Mouse (Mus musculus): ENCODE results near the gene Gm17067. TPM values are rescaled to one million over a fixed set of nuclear protein-coding genes. Genes with fewer than 3 reads are reported as not detected.

The Gm17067 gene
- not detected for polyA plus RNA-seq (2015; fragmentation: Illumina TruSeq; extraction: RNeasy Lipid Tissue Mini Kit (QIAGEN cat#74804); ENCODE audit: low read depth, low replicate concordance)

GRCm38 (mm10) chr7:42726917-42727316 is at the start of gene Gm17067:
Gm17067 (minus strand) TSS chr7:42727017.

GRCm38 (mm10) chr7:42692362-42693158 is 34.3 kb downstream of the Gm17067 start, which contains the start of gene Zfp975:
Zfp975 (minus strand) TSS chr7:42692742.

Other genes starting within 250 kb of the Gm17067 start
- 10.1 TPM for gene Zfp141, start 221.3 kb downstream of the Gm17067 start, polyA plus RNA-seq (2015; fragmentation: Illumina TruSeq; extraction: RNeasy Lipid Tissue Mini Kit (QIAGEN cat#74804); ENCODE audit: low read depth, low replicate concordance)
- not detected for gene Gm21028, start 148.4 kb downstream of the Gm17067 start, polyA plus RNA-seq (2015; fragmentation: Illumina TruSeq; extraction: RNeasy Lipid Tissue Mini Kit (QIAGEN cat#74804); ENCODE audit: low read depth, low replicate concordance)
- gene Zfp977, start 134.5 kb downstream of the Gm17067 start, polyA plus RNA-seq (2015; fragmentation: Illumina TruSeq; extraction: RNeasy Lipid Tissue Mini Kit (QIAGEN cat#74804); ENCODE audit: low read depth, low replicate concordance): 1.1 TPM
- 2.1 TPM for gene Zfp976, start 84.4 kb downstream of the Gm17067 start, polyA plus RNA-seq (2015; fragmentation: Illumina TruSeq; extraction: RNeasy Lipid Tissue Mini Kit (QIAGEN cat#74804); ENCODE audit: low read depth, low replicate concordance)
- 6.6 TPM for gene Zfp975, start 34.3 kb downstream of the Gm17067 start, polyA plus RNA-seq (2015; fragmentation: Illumina TruSeq; extraction: RNeasy Lipid Tissue Mini Kit (QIAGEN cat#74804); ENCODE audit: low read depth, low replicate concordance)
- gene Vmn2r62, start 66.5 kb upstream of the Gm17067 start, polyA plus RNA-seq (2015; fragmentation: Illumina TruSeq; extraction: RNeasy Lipid Tissue Mini Kit (QIAGEN cat#74804); ENCODE audit: low read depth, low replicate concordance): not detected
- not detected for gene Gm2381, start 140.2 kb upstream of the Gm17067 start, polyA plus RNA-seq (2015; fragmentation: Illumina TruSeq; extraction: RNeasy Lipid Tissue Mini Kit (QIAGEN cat#74804); ENCODE audit: low read depth, low replicate concordance)
- gene Vmn2r63, start 206.8 kb upstream of the Gm17067 start, polyA plus RNA-seq (2015; fragmentation: Illumina TruSeq; extraction: RNeasy Lipid Tissue Mini Kit (QIAGEN cat#74804); ENCODE audit: low read depth, low replicate concordance): not detected

Measured in brain, adult 10 weeks (tissue).